Mouse (Mus musculus): ENCODE results near the gene Vav2.

DNA sequence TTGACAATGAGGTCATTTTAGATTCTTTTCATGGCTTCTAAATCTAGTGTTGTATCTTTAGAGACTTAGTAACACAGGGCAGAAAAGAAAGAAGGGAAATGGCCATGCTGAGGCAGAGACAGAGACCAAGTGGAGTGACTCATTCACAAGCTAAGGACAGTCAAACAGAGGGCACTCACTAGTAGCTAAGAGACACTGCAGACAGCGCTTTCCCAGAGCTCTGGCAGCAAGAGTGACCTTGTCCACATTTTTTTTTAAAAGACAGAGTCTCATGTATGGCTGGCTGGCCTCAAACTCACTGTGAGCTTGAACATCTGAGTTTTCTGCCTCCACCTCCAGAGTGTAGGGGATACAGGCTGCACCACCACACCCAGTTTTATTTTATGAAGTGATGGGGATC, 11.0 kb upstream of the Vav2 start:
- TF ChIP-seq CTCF (IDR thresholded peaks at IDR 0.05; ENCODE audit: insufficient read depth, low read depth, low read length) = no peak
- no peak for TF ChIP-seq POLR2A (IDR thresholded peaks at IDR 0.05; ENCODE audit: insufficient read depth, low read depth, low read length)
